Mouse (Mus musculus): ENCODE results near the gene Zfp609. TPM values are rescaled to one million over a fixed set of nuclear protein-coding genes. Genes with fewer than 3 reads are reported as not detected.

Zfp609 gene
- polyA plus RNA-seq, 1 experiment from 2014 or later: 8.1 TPM

DNA sequence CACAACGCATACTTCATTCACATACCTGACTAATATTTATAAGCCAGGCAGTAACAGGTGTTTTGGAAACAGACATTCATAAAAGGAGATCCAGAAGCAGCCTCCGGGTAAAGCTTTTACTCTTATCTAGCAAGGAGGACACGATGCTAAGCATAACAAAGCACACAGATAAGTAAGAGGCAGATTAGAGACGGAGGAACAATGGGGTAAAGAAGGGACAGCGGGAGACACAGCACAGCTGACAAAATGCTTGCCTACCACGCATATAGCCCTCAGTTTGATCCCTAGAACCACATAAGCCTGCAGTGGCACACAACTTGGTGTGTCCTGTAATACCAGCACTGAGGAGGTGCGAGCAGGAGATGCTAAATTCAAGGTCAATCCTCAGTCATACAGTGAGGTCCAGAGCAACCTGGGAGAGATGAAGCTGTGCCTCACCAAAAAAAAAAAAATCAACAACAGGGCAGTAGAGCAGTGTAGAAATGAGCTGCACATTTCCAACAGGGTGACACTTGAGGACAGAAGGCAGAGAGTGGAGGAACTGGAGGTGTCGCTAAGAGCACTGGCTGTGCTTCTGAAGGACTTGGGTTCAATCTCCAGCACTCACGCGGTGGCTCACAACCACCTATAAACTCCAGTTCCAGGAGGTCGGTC, 56.2 kb downstream of the Zfp609 start:
- 14% methylated on average over 11 of the region's 11 CpGs for WGBS (ENCODE audit: insufficient replicate concordance)
- Histone ChIP-seq H3K36me3 (ENCODE audit: control insufficient read depth, insufficient read depth, low read length) (0 out of 2 replicates have a peak, but pooled peaks cover 2% of the 10 kb centered on the region), H3K4me1 (ENCODE audit: control insufficient read depth, insufficient read depth, low read length) (peaks cover 9% of the 10 kb centered on the region), H3K4me3 (ENCODE audit: low read depth, low read length) (no peak overlapping the region), H3K27me3 (ENCODE audit: control insufficient read depth, insufficient read depth, low read length) (no peaks in the 10 kb centered on the region), H3K9ac (ENCODE audit: low read depth, low read length) (no peak overlapping the region), H3K9me3 (replicated peaks; ENCODE audit: control insufficient read depth, low read length) (no peaks in the 10 kb centered on the region), H3K27ac (ENCODE audit: low read depth, low read length) (no peak overlapping the region), H3K4me2 (no peak overlapping the region)
- ATAC-seq (replicated peaks; ENCODE audit: insufficient number of reproducible peaks, low FRiP score, low TSS enrichment): no peak

DNA sequence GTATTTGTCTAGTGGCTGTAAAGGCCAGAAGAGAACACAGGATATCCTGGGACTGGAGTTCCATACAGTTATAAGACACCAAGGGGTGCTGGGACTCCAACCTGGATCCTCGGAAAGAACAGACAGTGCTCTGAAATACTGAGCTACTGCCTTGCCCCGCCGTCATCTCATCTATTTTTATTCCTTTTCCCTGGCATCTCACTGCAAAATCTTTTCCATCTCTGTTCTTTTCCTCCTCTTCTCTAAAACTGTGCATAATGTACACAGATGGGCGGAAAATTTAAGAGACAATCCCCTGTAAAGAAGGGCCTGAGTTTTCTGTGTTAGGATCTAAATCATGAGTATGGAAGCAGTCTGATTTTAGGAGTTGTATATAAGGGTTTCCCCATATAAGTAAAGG, 64.6 kb downstream of the Zfp609 start:
- no peaks in the 10 kb centered on the region for H3K27me3 ChIP-seq (ENCODE audit: control insufficient read depth, insufficient read depth, low read length)
- ATAC-seq (replicated peaks; ENCODE audit: insufficient number of reproducible peaks, low FRiP score, low TSS enrichment): no peak
- H3K9me3 ChIP-seq (replicated peaks; ENCODE audit: control insufficient read depth, low read length): no peaks in the 10 kb centered on the region
- H3K9ac ChIP-seq (ENCODE audit: low read depth, low read length): no peak overlapping the region
- H3K36me3 ChIP-seq (ENCODE audit: control insufficient read depth, insufficient read depth, low read length): no peaks in the 10 kb centered on the region
- 81% methylated on average over 4 of the region's 4 CpGs for WGBS (ENCODE audit: insufficient replicate concordance)
- no peak overlapping the region for H3K4me3 ChIP-seq (ENCODE audit: low read depth, low read length)
- peaks cover 5% of the 10 kb centered on the region for H3K4me1 ChIP-seq (ENCODE audit: control insufficient read depth, insufficient read depth, low read length)
- H3K27ac ChIP-seq (ENCODE audit: low read depth, low read length): no peak overlapping the region
- no peak overlapping the region for H3K4me2 ChIP-seq

- no peak overlapping the region for H3K27ac ChIP-seq (ENCODE audit: low read depth, low read length)
- no peaks in the 10 kb centered on the region for H3K27me3 ChIP-seq (ENCODE audit: control insufficient read depth, insufficient read depth, low read length)
- ATAC-seq (replicated peaks; ENCODE audit: insufficient number of reproducible peaks, low FRiP score, low TSS enrichment): no peak
- no peak overlapping the region for H3K4me3 ChIP-seq (ENCODE audit: low read depth, low read length)
- peaks cover 15% of the 10 kb centered on the region for H3K4me1 ChIP-seq (ENCODE audit: control insufficient read depth, insufficient read depth, low read length)
- H3K9ac ChIP-seq (ENCODE audit: low read depth, low read length): no peak overlapping the region
- no peak overlapping the region for H3K4me2 ChIP-seq
- WGBS (ENCODE audit: insufficient replicate concordance): 81% methylated on average over 8 of the region's 8 CpGs
- H3K9me3 ChIP-seq (replicated peaks; ENCODE audit: control insufficient read depth, low read length): no peaks in the 10 kb centered on the region
- H3K36me3 ChIP-seq (ENCODE audit: control insufficient read depth, insufficient read depth, low read length): no peaks in the 10 kb centered on the region
Measured at GRCm38 (mm10) chr9:65759992-65760391, 67.4 kb downstream of the Zfp609 start.

DNA sequence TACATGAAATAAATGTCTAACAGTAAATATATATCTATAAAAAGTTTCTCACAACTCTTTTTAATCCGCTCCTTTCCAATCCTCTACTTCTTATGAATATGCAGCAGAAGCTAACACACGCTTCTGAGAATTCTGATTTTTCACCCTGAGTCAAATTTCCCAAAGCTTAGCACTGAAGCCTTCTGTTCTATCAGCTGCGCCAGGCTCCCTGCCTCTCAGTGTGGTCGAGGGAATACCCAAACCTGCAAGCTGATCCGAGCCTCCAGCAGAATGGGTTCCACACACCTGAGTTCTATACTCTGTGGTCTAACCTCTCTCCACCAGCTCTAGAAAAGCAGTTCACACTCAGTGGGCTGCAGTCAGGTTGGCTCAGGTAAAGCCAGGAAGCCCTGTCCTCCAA, 68.1 kb downstream of the Zfp609 start:
- H3K27ac ChIP-seq (ENCODE audit: low read depth, low read length): no peak overlapping the region
- no peaks in the 10 kb centered on the region for H3K36me3 ChIP-seq (ENCODE audit: control insufficient read depth, insufficient read depth, low read length)
- H3K4me3 ChIP-seq (ENCODE audit: low read depth, low read length): no peak overlapping the region
- no peak overlapping the region for H3K9ac ChIP-seq (ENCODE audit: low read depth, low read length)
- peaks cover 15% of the 10 kb centered on the region for H3K4me1 ChIP-seq (ENCODE audit: control insufficient read depth, insufficient read depth, low read length)
- WGBS (ENCODE audit: insufficient replicate concordance): 87% methylated on average over 5 of the region's 5 CpGs
- no peak for ATAC-seq (replicated peaks; ENCODE audit: insufficient number of reproducible peaks, low FRiP score, low TSS enrichment)
- no peaks in the 10 kb centered on the region for H3K9me3 ChIP-seq (replicated peaks; ENCODE audit: control insufficient read depth, low read length)
- no peak overlapping the region for H3K4me2 ChIP-seq
- H3K27me3 ChIP-seq (ENCODE audit: control insufficient read depth, insufficient read depth, low read length): no peaks in the 10 kb centered on the region

DNA sequence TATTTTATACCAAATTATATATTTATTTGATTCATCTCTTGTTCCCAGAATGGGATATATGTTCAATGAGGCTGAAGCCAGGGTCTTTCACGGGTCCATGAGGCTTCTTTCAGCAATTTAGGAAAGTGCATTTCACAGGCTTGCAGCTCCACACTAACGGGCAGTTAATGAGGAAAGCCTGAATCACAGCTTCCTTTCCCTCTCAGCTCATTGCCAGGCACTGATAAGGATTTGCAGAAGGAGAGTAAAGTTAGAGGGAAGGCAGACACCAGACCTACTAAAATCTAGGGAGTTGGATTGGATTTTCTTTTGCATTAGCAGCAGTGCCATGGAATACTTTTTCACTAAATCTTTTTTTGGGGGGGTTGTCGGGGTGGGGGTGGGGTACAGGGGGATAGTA, 69.5 kb downstream of the Zfp609 start:
- WGBS (ENCODE audit: insufficient replicate concordance): 27% methylated on average over 3 of the region's 3 CpGs
- H3K36me3 ChIP-seq (ENCODE audit: control insufficient read depth, insufficient read depth, low read length): no peaks in the 10 kb centered on the region
- no peak for ATAC-seq (replicated peaks; ENCODE audit: insufficient number of reproducible peaks, low FRiP score, low TSS enrichment)
- no peaks in the 10 kb centered on the region; the same call in 1 of the 2 replicates for H3K9me3 ChIP-seq (replicated peaks; ENCODE audit: control insufficient read depth, low read length)
- no peaks in the 10 kb centered on the region for H3K27me3 ChIP-seq (ENCODE audit: control insufficient read depth, insufficient read depth, low read length)
- peaks cover 15% of the 10 kb centered on the region for H3K4me1 ChIP-seq (ENCODE audit: control insufficient read depth, insufficient read depth, low read length)
- no peak overlapping the region for H3K27ac ChIP-seq (ENCODE audit: low read depth, low read length)
- H3K4me3 ChIP-seq (ENCODE audit: low read depth, low read length): no peak overlapping the region
- 0 out of 2 replicates have a peak overlapping the region, but pooled peaks have one; percentile 5 for H3K9ac ChIP-seq (ENCODE audit: low read depth, low read length)
- no peak overlapping the region for H3K4me2 ChIP-seq

- Histone ChIP-seq H3K4me1 (ENCODE audit: control insufficient read depth, insufficient read depth, low read length) (peaks cover 15% of the 10 kb centered on the region), H3K9me3 (replicated peaks; ENCODE audit: control insufficient read depth, low read length) (no peaks in the 10 kb centered on the region; the same call in 1 of the 2 replicates), H3K27me3 (ENCODE audit: control insufficient read depth, insufficient read depth, low read length) (no peaks in the 10 kb centered on the region), H3K4me3 (ENCODE audit: low read depth, low read length) (no peak overlapping the region), H3K27ac (ENCODE audit: low read depth, low read length) (no peak overlapping the region), H3K4me2 (no peak overlapping the region), H3K36me3 (ENCODE audit: control insufficient read depth, insufficient read depth, low read length) (no peaks in the 10 kb centered on the region), H3K9ac (ENCODE audit: low read depth, low read length) (no peak overlapping the region)
- ATAC-seq (replicated peaks; ENCODE audit: insufficient number of reproducible peaks, low FRiP score, low TSS enrichment): no peak
- WGBS (ENCODE audit: insufficient replicate concordance): 87% methylated on average over 7 of the region's 7 CpGs
Measured at GRCm38 (mm10) chr9:65755673-65756375, 71.5 kb downstream of the Zfp609 start.

GRCm38 (mm10) chr9:65755164-65755563, 72.2 kb downstream of the Zfp609 start:
- no peaks in the 10 kb centered on the region for H3K36me3 ChIP-seq (ENCODE audit: control insufficient read depth, insufficient read depth, low read length)

DNA sequence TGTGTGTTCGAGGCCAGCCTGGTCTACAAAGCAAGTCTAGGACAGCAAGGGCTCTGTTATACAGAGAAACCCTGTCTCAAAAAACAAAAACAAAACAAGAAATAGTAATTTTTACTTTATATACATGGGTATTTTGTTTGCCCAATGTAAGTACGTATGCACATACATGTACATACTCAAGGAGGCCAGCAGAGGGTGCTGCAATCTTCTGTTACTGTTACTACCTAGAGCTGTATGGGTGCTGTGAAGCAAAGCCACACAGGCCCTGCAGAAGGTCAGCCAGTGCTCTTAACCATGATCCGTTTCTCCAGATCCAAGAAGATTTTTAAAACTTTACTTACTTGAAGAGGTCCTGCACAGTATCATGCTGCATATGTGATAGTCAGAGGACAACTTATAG, 74.7 kb downstream of the Zfp609 start:
- H3K4me1 ChIP-seq (ENCODE audit: control insufficient read depth, insufficient read depth, low read length): peaks cover 9% of the 10 kb centered on the region
- H3K9ac ChIP-seq (ENCODE audit: low read depth, low read length): no peak overlapping the region
- H3K36me3 ChIP-seq (ENCODE audit: control insufficient read depth, insufficient read depth, low read length): no peaks in the 10 kb centered on the region
- no peak overlapping the region for H3K4me2 ChIP-seq
- H3K9me3 ChIP-seq (replicated peaks; ENCODE audit: control insufficient read depth, low read length): no peaks in the 10 kb centered on the region; the same call in 1 of the 2 replicates
- no peak overlapping the region for H3K27ac ChIP-seq (ENCODE audit: low read depth, low read length)
- no peak overlapping the region for H3K4me3 ChIP-seq (ENCODE audit: low read depth, low read length)
- H3K27me3 ChIP-seq (ENCODE audit: control insufficient read depth, insufficient read depth, low read length): no peaks in the 10 kb centered on the region
- 87% methylated on average over 3 of the region's 3 CpGs for WGBS (ENCODE audit: insufficient replicate concordance)
- ATAC-seq (replicated peaks; ENCODE audit: insufficient number of reproducible peaks, low FRiP score, low TSS enrichment): no peak

More at GRCm38 (mm10) chr9:65755164-65755563, 72.2 kb downstream of the Zfp609 start:
- H3K4me2 ChIP-seq: no peak overlapping the region
- H3K4me3 ChIP-seq (ENCODE audit: low read depth, low read length): no peak overlapping the region
- no peaks in the 10 kb centered on the region for H3K27me3 ChIP-seq (ENCODE audit: control insufficient read depth, insufficient read depth, low read length)
- no peaks in the 10 kb centered on the region; the same call in 1 of the 2 replicates for H3K9me3 ChIP-seq (replicated peaks; ENCODE audit: control insufficient read depth, low read length)
- ATAC-seq (replicated peaks; ENCODE audit: insufficient number of reproducible peaks, low FRiP score, low TSS enrichment): no peak
- peaks cover 15% of the 10 kb centered on the region for H3K4me1 ChIP-seq (ENCODE audit: control insufficient read depth, insufficient read depth, low read length)
- H3K9ac ChIP-seq (ENCODE audit: low read depth, low read length): no peak overlapping the region
- H3K27ac ChIP-seq (ENCODE audit: low read depth, low read length): no peak overlapping the region
- whole genome bisulfite sequencing (ENCODE audit: insufficient replicate concordance): 90% methylated on average over 1 of the region's 1 CpGs
